Mouse (Mus musculus) thymus, postnatal 10 days (tissue): ENCODE data around the gene Gm3099.
"Not testable (repeated sequence)": the region's sequence is repeated elsewhere in the genome, so short reads cannot be mapped to it uniquely, and the experiment has no call there.

Experiments used
- DNase-seq, 2 experiments: peaks; one replicate each; pipeline ENCODE4 v3.0.0; 2021; ENCODE audit warnings: low spot score in 2 of 2

Gene Gm3099

GRCm38 (mm10) chr14:3998094-3998493 is at the start of gene Gm3099:
Gene Gm3099, plus strand, starts transcription at chr14:3998394.
- DNase-seq, result not testable (repeated sequence)

- not testable (repeated sequence) for DNase-seq
Observed at GRCm38 (mm10) chr14:3963247-3963646, 34.9 kb upstream of the Gm3099 start, which contains the start of gene Gm3095. Gene Gm3095, plus strand, starts transcription at chr14:3963547.

- DNase-seq, result not testable (repeated sequence)
Observed at GRCm38 (mm10) chr14:4023641-4024040, 25.4 kb downstream of the Gm3099 start, which contains the start of gene Gm5796. Gene Gm5796, plus strand, starts transcription at chr14:4023941.
